Mouse (Mus musculus) stomach, embryonic 15.5 days (tissue): ENCODE results near the gene Yipf7. TPM values are rescaled to one million over a fixed set of nuclear protein-coding genes. Genes with fewer than 3 reads are reported as not detected.

Experiments used
- ATAC-seq: fragments of 200-750 bp; cut with Nextera tagmentation; 2 replicates; pipeline ENCODE4 v1.8.0; 2017; ENCODE audit warnings: low read depth, moderate number of reproducible peaks, moderate TSS enrichment; ENCODE audit not compliant: insufficient read depth, low FRiP score
- H3K27ac ChIP-seq: fragments of 300-500 bp; sonication (generic); 2 replicates; pipeline ENCODE4 v1.5.1; 2015; ENCODE audit warnings: mild to moderate bottlenecking, inconsistent platforms
- H3K27me3 ChIP-seq: fragments of 300-500 bp; sonication (generic); replicated peaks from 2 replicates; pipeline ENCODE4 v1.6.1; 2015; ENCODE audit warnings: inconsistent platforms
- H3K36me3 ChIP-seq: fragments of 300-500 bp; sonication (generic); 2 replicates; pipeline ENCODE4 v1.6.1; 2015; ENCODE audit warnings: inconsistent platforms
- H3K4me1 ChIP-seq: fragments of 300-500 bp; sonication (generic); 2 replicates; pipeline ENCODE4 v1.6.1; 2015; ENCODE audit warnings: inconsistent platforms
- H3K4me2 ChIP-seq: fragments of 300-500 bp; sonication (generic); 2 replicates; pipeline ENCODE4 v1.6.1; 2015; ENCODE audit warnings: mild to moderate bottlenecking, inconsistent platforms
- H3K4me3 ChIP-seq: fragments of 300-500 bp; sonication (generic); replicated peaks from 2 replicates; pipeline ENCODE4 v1.5.1; 2015; ENCODE audit warnings: inconsistent platforms
- H3K9ac ChIP-seq: fragments of 300-500 bp; sonication (generic); 2 replicates; pipeline ENCODE4 v1.6.1; 2015; ENCODE audit warnings: inconsistent platforms
- H3K9me3 ChIP-seq: fragments of 300-500 bp; sonication (generic); 2 replicates; pipeline ENCODE4 v1.6.1; 2016; ENCODE audit warnings: inconsistent platforms
- WGBS: fragments of 180-500 bp; shearing (Covaris S2); methylation state at CpG from one replicate; pipeline ENCODE4 v1.1.7; 2015; 5-methylcytosine and 5-hydroxymethylcytosine counted together
- polyA plus RNA-seq: library from polyadenylated mRNA; unstranded; fragments of >200 nt; fragmentation: Nextera tagmentation; extraction: Ambion mirVana; gene quantifications from 2 replicates; pipeline ENCODE4 v1.2.1, GENCODE M21; 2015

Yipf7 gene
- polyA plus RNA-seq, 1 experiment from 2014 or later = not detected

DNA sequence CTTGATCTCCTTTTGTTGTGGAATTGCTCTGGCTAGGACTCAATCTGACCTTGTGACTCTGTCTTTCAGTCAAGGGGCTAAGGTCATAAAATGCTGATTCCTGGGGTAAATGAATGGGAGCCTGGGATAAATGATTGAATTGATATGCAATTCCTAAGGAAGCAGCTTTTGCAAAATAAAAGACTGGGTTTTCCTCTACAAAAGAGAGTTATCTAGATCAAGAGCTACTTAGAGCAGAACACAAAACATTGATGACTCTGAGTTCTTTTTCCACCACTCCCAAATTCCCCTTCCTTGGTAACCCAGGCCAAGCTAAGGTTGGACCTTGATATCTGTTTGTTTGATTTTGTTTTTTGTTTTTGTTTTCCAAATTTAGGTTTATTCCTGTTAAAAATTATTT is 53.4 kb downstream of the Yipf7 start:
- Histone ChIP-seq H3K4me3 (no peak overlapping the region), H3K27ac (no peak overlapping the region), H3K9me3 (no peaks in the 10 kb centered on the region), H3K27me3 (no peaks in the 10 kb centered on the region), H3K4me1 (no peaks in the 10 kb centered on the region), H3K4me2 (no peak overlapping the region), H3K36me3 (no peaks in the 10 kb centered on the region), H3K9ac (no peak overlapping the region)
- ATAC-seq = no peak

- Histone ChIP-seq H3K4me1 (no peaks in the 10 kb centered on the region), H3K4me2 (no peak overlapping the region), H3K27me3 (no peaks in the 10 kb centered on the region), H3K27ac (no peak overlapping the region), H3K4me3 (no peak overlapping the region), H3K36me3 (no peaks in the 10 kb centered on the region), H3K9me3 (no peaks in the 10 kb centered on the region), H3K9ac (no peak overlapping the region)
- 79% methylated on average over 1 of the region's 1 CpGs for WGBS
- ATAC-seq = no peak
Observed at GRCm38 (mm10) chr5:69467520-69467919, 74.9 kb downstream of the Yipf7 start.

Other genes starting within 250 kb of the Yipf7 start
- gene Kctd8, start 201.0 kb downstream of the Yipf7 start, polyA plus RNA-seq = 2.8 and 3.2 TPM in 2 replicates
- 50.8 and 54.6 TPM in 2 replicates for gene Guf1, start 14.3 kb upstream of the Yipf7 start, polyA plus RNA-seq
- 42.3 and 44.8 TPM in 2 replicates for gene Gnpda2, start 49.7 kb upstream of the Yipf7 start, polyA plus RNA-seq